Mouse (Mus musculus): ENCODE measurements at regions not wholly inside any gene's neighbourhood (a gene's known extent, or its start where the extent isn't known, plus 50 kb on each side); places are given as distances from the start of the nearest gene placed in this dataset.

GRCm38 (mm10) chr17:41525101-41525500 lies 590.3 kb upstream of the Cenpq start:
- no peak for DNase-seq

GRCm38 (mm10) chr17:41512041-41512440 lies 577.2 kb upstream of the Cenpq start:
- DNase-seq = no peak

- DNase-seq = peak; percentile 18
Observed at GRCm38 (mm10) chr17:41505000-41505399, 570.2 kb upstream of the Cenpq start.

Measured in embryo, embryonic 11 days (tissue).